Mouse (Mus musculus) ES-E14 (cell line): ENCODE results near the gene D7Ertd443e. TPM values are rescaled to one million over a fixed set of nuclear protein-coding genes. Genes with fewer than 3 reads are reported as not detected.

ENCODE experiments used
- DNase-seq: peaks from one replicate; pipeline ENCODE4 v3.0.0-alpha.2; 2013; ENCODE audit warnings: low read depth, low spot score
- H3K27ac ChIP-seq: 2 replicates; pipeline ENCODE4 v1.5.1; 2012; ENCODE audit warnings: low read depth, mild to moderate bottlenecking, low read length, moderate library complexity, mixed read lengths; ENCODE audit not compliant: poor library complexity, insufficient read depth, severe bottlenecking
- H3K36me3 ChIP-seq: 2 replicates; pipeline ENCODE4 v1.6.1; 2012; ENCODE audit warnings: mild to moderate bottlenecking, low read length, moderate library complexity, mixed read lengths; ENCODE audit not compliant: control insufficient read depth, poor library complexity, insufficient read depth, severe bottlenecking
- H3K4me1 ChIP-seq, 2 experiments: fragments of 150-350 bp in 1 of 2; sonication (generic) in 1 of 2; 2 replicates each; pipeline ENCODE4 v1.6.1; 2012; ENCODE audit warnings: low read length in 2 of 2, mild to moderate bottlenecking in 1 of 2, mixed read lengths in 1 of 2; ENCODE audit not compliant: control insufficient read depth in 2 of 2, insufficient read depth in 2 of 2, poor library complexity in 1 of 2
- H3K4me3 ChIP-seq, 2 experiments: fragments of 150-350 bp in 1 of 2; sonication (generic) in 1 of 2; 2 replicates each; pipeline ENCODE4 v1.5.1; 2012; ENCODE audit warnings: low read length in 2 of 2, low read depth in 1 of 2, mild to moderate bottlenecking in 1 of 2, mixed read lengths in 1 of 2; ENCODE audit not compliant: insufficient read depth in 1 of 2, poor library complexity in 1 of 2, severe bottlenecking in 1 of 2
- H3K9ac ChIP-seq: 2 replicates; pipeline ENCODE4 v1.6.1; 2012; ENCODE audit warnings: low read depth, mild to moderate bottlenecking, low read length, mixed read lengths; ENCODE audit not compliant: poor library complexity, insufficient read depth, severe bottlenecking
- H3K9me3 ChIP-seq: fragments of 150-350 bp; sonication (generic); 2 replicates; pipeline ENCODE4 v1.6.1; 2012; ENCODE audit warnings: low read depth, mild to moderate bottlenecking, low read length; ENCODE audit not compliant: control insufficient read depth, insufficient read depth
- CHD2 ChIP-seq: IDR thresholded peaks from 2 replicates; pipeline ENCODE4 v1.6.1; 2014; ENCODE audit warnings: mild to moderate bottlenecking, low read depth, low read length, inconsistent platforms
- HCFC1 ChIP-seq: IDR thresholded peaks from 2 replicates; pipeline ENCODE4 v1.6.1; 2012; ENCODE audit warnings: low read length, inconsistent platforms, borderline replicate concordance; ENCODE audit not compliant: insufficient read depth
- MAFK ChIP-seq: IDR thresholded peaks from 2 replicates; pipeline ENCODE4 v1.6.1; 2014; ENCODE audit warnings: mild to moderate bottlenecking, low read depth, low read length, inconsistent platforms; ENCODE audit not compliant: insufficient read depth
- ZC3H11A ChIP-seq: IDR thresholded peaks from 2 replicates; pipeline ENCODE4 v1.6.1; 2012; ENCODE audit warnings: low read depth, mild to moderate bottlenecking, inconsistent platforms, low read length, borderline replicate concordance
- ZNF384 ChIP-seq: IDR thresholded peaks from 2 replicates; pipeline ENCODE4 v1.6.1; 2012; ENCODE audit warnings: low read depth, low read length, inconsistent platforms
- in situ Hi-C, 2 experiments: fragments of 600-800 bp; cut with MboI; formaldehyde crosslinking; loops; one replicate each; pipeline ENCODE4 v1.15.1; 2025; ENCODE audit warnings: low sequenced_read_pairs in 2 of 2, inconsistent platforms in 1 of 2; ENCODE audit not compliant: unreplicated experiment in 2 of 2
- total RNA-seq: library from RNA; depleted of rRNA; stranded (reverse); fragments of 300-350 nt; gene quantifications from 2 replicates; pipeline ENCODE4 v1.2.3, GENCODE M21; 2012

The D7Ertd443e gene
- total RNA-seq, 1 experiment: not detected

- DNase-seq: no peak
- TF ChIP-seq ZC3H11A (no peak), HCFC1 (no peak), MAFK (no peak), ZNF384 (no peak), CHD2 (no peak)
- H3K27ac ChIP-seq: no peak overlapping the region
- H3K9ac ChIP-seq: no peak overlapping the region
- H3K4me1 ChIP-seq: peaks cover 0 to 3% of the 10 kb centered on the region in 2 experiments; a peak in 2 of 4 replicates
- no peaks in the 10 kb centered on the region for H3K36me3 ChIP-seq
- H3K9me3 ChIP-seq: no peaks in the 10 kb centered on the region
- in situ Hi-C loops: no loop called here
- H3K4me3 ChIP-seq: no peak overlapping the region
Measured at GRCm38 (mm10) chr7:134246624-134247023, 138.8 kb downstream of the D7Ertd443e start.

- TF ChIP-seq ZNF384 (no peak), ZC3H11A (no peak), MAFK (no peak), CHD2 (no peak), HCFC1 (no peak)
- no peak overlapping the region for H3K27ac ChIP-seq
- no peak for DNase-seq
- no peaks in the 10 kb centered on the region for H3K36me3 ChIP-seq
- in situ Hi-C loops: no loop called here
- peaks cover 0 to 3% of the 10 kb centered on the region in 2 experiments; a peak in 2 of 4 replicates for H3K4me1 ChIP-seq
- no peak overlapping the region for H3K9ac ChIP-seq
- H3K9me3 ChIP-seq: no peaks in the 10 kb centered on the region
- H3K4me3 ChIP-seq: no peak overlapping the region
Measured at GRCm38 (mm10) chr7:134242773-134243172, 142.7 kb downstream of the D7Ertd443e start.

- no peaks in the 10 kb centered on the region for H3K9me3 ChIP-seq
- H3K27ac ChIP-seq: no peak overlapping the region
- no peaks in the 10 kb centered on the region for H3K4me1 ChIP-seq
- DNase-seq: no peak
- H3K4me3 ChIP-seq: no peak overlapping the region
- TF ChIP-seq CHD2: no peak
- no peak for TF ChIP-seq ZC3H11A
- TF ChIP-seq HCFC1: no peak
- TF ChIP-seq MAFK: no peak
- no peak for TF ChIP-seq ZNF384
- H3K36me3 ChIP-seq: no peaks in the 10 kb centered on the region
- in situ Hi-C loops: no loop called here
- no peak overlapping the region for H3K9ac ChIP-seq
Measured at GRCm38 (mm10) chr7:134241212-134241611, 144.2 kb downstream of the D7Ertd443e start.

GRCm38 (mm10) chr7:134240579-134240978 is 144.9 kb downstream of the D7Ertd443e start:
- DNase-seq: no peak
- no peaks in the 10 kb centered on the region for H3K36me3 ChIP-seq
- no peak overlapping the region for H3K4me3 ChIP-seq
- no peak for TF ChIP-seq MAFK
- no peak for TF ChIP-seq HCFC1
- no peak for TF ChIP-seq ZNF384
- no peak for TF ChIP-seq ZC3H11A
- no peak for TF ChIP-seq CHD2
- H3K4me1 ChIP-seq: no peaks in the 10 kb centered on the region
- H3K9ac ChIP-seq: no peak overlapping the region
- no peak overlapping the region for H3K27ac ChIP-seq
- no peaks in the 10 kb centered on the region for H3K9me3 ChIP-seq
- in situ Hi-C loops: no loop called here

GRCm38 (mm10) chr7:134238863-134239262 is 146.6 kb downstream of the D7Ertd443e start:
- no peaks in the 10 kb centered on the region for H3K4me1 ChIP-seq
- H3K9ac ChIP-seq: no peak overlapping the region
- no peak for DNase-seq
- no peak overlapping the region for H3K27ac ChIP-seq
- H3K9me3 ChIP-seq: no peaks in the 10 kb centered on the region
- no peak overlapping the region for H3K4me3 ChIP-seq
- in situ Hi-C loops: no loop called here
- TF ChIP-seq MAFK: no peak
- TF ChIP-seq ZNF384: 0 out of 2 replicates have a peak, but pooled peaks have one; percentile 25
- no peaks in the 10 kb centered on the region for H3K36me3 ChIP-seq
